Mouse (Mus musculus): ENCODE data around the gene 1700012B07Rik.
A peak's percentile ranks its signal among the peaks of the same experiment; 100 is the strongest.

The 1700012B07Rik gene

GRCm38 (mm10) chr11:109827946-109828345 is at the start of gene 1700012B07Rik:
TSS of gene 1700012B07Rik (minus strand) at chr11:109828046.
- no peak for DNase-seq (ENCODE audit: inconsistent ontology term)

- no peak for DNase-seq (ENCODE audit: inconsistent ontology term)
Measured at GRCm38 (mm10) chr11:109876767-109877166, 48.9 kb upstream of the 1700012B07Rik start.

GRCm38 (mm10) chr11:109875834-109876233 is 48.0 kb upstream of the 1700012B07Rik start:
- DNase-seq (ENCODE audit: inconsistent ontology term): no peak

- no peak for DNase-seq (ENCODE audit: inconsistent ontology term)
Measured at GRCm38 (mm10) chr11:109875525-109875802, 47.6 kb upstream of the 1700012B07Rik start.

GRCm38 (mm10) chr11:109874651-109875524 is 47.0 kb upstream of the 1700012B07Rik start:
- DNase-seq (ENCODE audit: inconsistent ontology term): no peak

- DNase-seq (ENCODE audit: inconsistent ontology term): no peak
Measured at GRCm38 (mm10) chr11:109873852-109874610, 46.2 kb upstream of the 1700012B07Rik start.

- DNase-seq (ENCODE audit: inconsistent ontology term): no peak
Measured at GRCm38 (mm10) chr11:109873161-109873775, 45.4 kb upstream of the 1700012B07Rik start.

GRCm38 (mm10) chr11:109872674-109873073 is 44.8 kb upstream of the 1700012B07Rik start:
- no peak for DNase-seq (ENCODE audit: inconsistent ontology term)

- DNase-seq (ENCODE audit: inconsistent ontology term): no peak
Measured at GRCm38 (mm10) chr11:109872056-109872455, 44.2 kb upstream of the 1700012B07Rik start.

- DNase-seq (ENCODE audit: inconsistent ontology term): no peak
Measured at GRCm38 (mm10) chr11:109867861-109868260, 40.0 kb upstream of the 1700012B07Rik start.

GRCm38 (mm10) chr11:109866537-109867160 is 38.8 kb upstream of the 1700012B07Rik start:
- DNase-seq (ENCODE audit: inconsistent ontology term): no peak

GRCm38 (mm10) chr11:109865526-109865925 is 37.7 kb upstream of the 1700012B07Rik start:
- DNase-seq (ENCODE audit: inconsistent ontology term): no peak

GRCm38 (mm10) chr11:109863951-109864350 is 36.1 kb upstream of the 1700012B07Rik start:
- DNase-seq (ENCODE audit: inconsistent ontology term): no peak

GRCm38 (mm10) chr11:109863194-109863746 is 35.4 kb upstream of the 1700012B07Rik start:
- peak; percentile 11 for DNase-seq (ENCODE audit: inconsistent ontology term)

- DNase-seq (ENCODE audit: inconsistent ontology term): peak; percentile 69
Measured at GRCm38 (mm10) chr11:109860508-109860907, 32.7 kb upstream of the 1700012B07Rik start.

GRCm38 (mm10) chr11:109859939-109860469 is 32.2 kb upstream of the 1700012B07Rik start:
- DNase-seq (ENCODE audit: inconsistent ontology term): no peak

- DNase-seq (ENCODE audit: inconsistent ontology term): no peak
Measured at GRCm38 (mm10) chr11:109859441-109859840, 31.6 kb upstream of the 1700012B07Rik start.

GRCm38 (mm10) chr11:109857086-109857485 is 29.2 kb upstream of the 1700012B07Rik start:
- DNase-seq (ENCODE audit: inconsistent ontology term): no peak

- DNase-seq (ENCODE audit: inconsistent ontology term): no peak
Measured at GRCm38 (mm10) chr11:109854056-109854455, 26.2 kb upstream of the 1700012B07Rik start.

- no peak for DNase-seq (ENCODE audit: inconsistent ontology term)
Measured at GRCm38 (mm10) chr11:109853228-109853966, 25.6 kb upstream of the 1700012B07Rik start.

GRCm38 (mm10) chr11:109851996-109852395 is 24.1 kb upstream of the 1700012B07Rik start:
- no peak for DNase-seq (ENCODE audit: inconsistent ontology term)
